Mouse (Mus musculus) ES-E14 (cell line): ENCODE measurements around the gene Nf1.

Source experiments
- CHD2 ChIP-seq: IDR thresholded peaks from 2 replicates; pipeline ENCODE4 v1.6.1; 2014; ENCODE audit warnings: mild to moderate bottlenecking, low read depth, low read length, inconsistent platforms
- HCFC1 ChIP-seq: IDR thresholded peaks from 2 replicates; pipeline ENCODE4 v1.6.1; 2012; ENCODE audit warnings: low read length, inconsistent platforms, borderline replicate concordance; ENCODE audit not compliant: insufficient read depth
- MAFK ChIP-seq: IDR thresholded peaks from 2 replicates; pipeline ENCODE4 v1.6.1; 2014; ENCODE audit warnings: mild to moderate bottlenecking, low read depth, low read length, inconsistent platforms; ENCODE audit not compliant: insufficient read depth
- ZNF384 ChIP-seq: IDR thresholded peaks from 2 replicates; pipeline ENCODE4 v1.6.1; 2012; ENCODE audit warnings: low read depth, low read length, inconsistent platforms

- TF ChIP-seq MAFK (no peak), ZNF384 (peak; percentile 54; the same call in 1 of the 2 replicates), CHD2 (no peak), HCFC1 (no peak)
Measured at GRCm38 (mm10) chr11:79329585-79329984, 9.9 kb upstream of the Nf1 start.
